Mouse (Mus musculus) heart, embryonic 12.5 days (tissue): ENCODE data around the gene Map3k15. TPM values are rescaled to one million over a fixed set of nuclear protein-coding genes. Genes with fewer than 3 reads are reported as not detected.

ENCODE experiments used
- ATAC-seq: fragments of 200-750 bp; cut with Nextera tagmentation; 2 replicates; pipeline ENCODE4 v1.8.0; 2017; ENCODE audit warnings: moderate TSS enrichment, moderate library complexity; ENCODE audit not compliant: insufficient number of reproducible peaks, low FRiP score
- H3K27ac ChIP-seq: fragments of 300-500 bp; sonication (generic); 2 replicates; pipeline ENCODE4 v1.5.1; 2016; ENCODE audit warnings: mild to moderate bottlenecking, moderate library complexity; ENCODE audit not compliant: poor library complexity, severe bottlenecking
- H3K27me3 ChIP-seq: fragments of 300-500 bp; sonication (generic); replicated peaks from 2 replicates; pipeline ENCODE4 v1.6.1; 2016; ENCODE audit warnings: mild to moderate bottlenecking, moderate library complexity
- H3K36me3 ChIP-seq: fragments of 300-500 bp; sonication (generic); 2 replicates; pipeline ENCODE4 v1.6.1; 2016; ENCODE audit warnings: mild to moderate bottlenecking, moderate library complexity
- H3K4me1 ChIP-seq: fragments of 300-500 bp; sonication (generic); replicated peaks from 2 replicates; pipeline ENCODE4 v1.6.1; 2016; ENCODE audit warnings: mild to moderate bottlenecking
- H3K4me2 ChIP-seq: fragments of 300-500 bp; sonication (generic); 2 replicates; pipeline ENCODE4 v1.6.1; 2016; ENCODE audit warnings: mild to moderate bottlenecking, moderate library complexity
- H3K4me3 ChIP-seq: fragments of 300-500 bp; sonication (generic); 2 replicates; pipeline ENCODE4 v1.5.1; 2016; ENCODE audit warnings: mild to moderate bottlenecking
- H3K9ac ChIP-seq: fragments of 300-500 bp; sonication (generic); 2 replicates; pipeline ENCODE4 v1.6.1; 2016; ENCODE audit warnings: mild to moderate bottlenecking, moderate library complexity
- H3K9me3 ChIP-seq: fragments of 300-500 bp; sonication (generic); replicated peaks from 2 replicates; pipeline ENCODE4 v1.6.1; 2016; ENCODE audit warnings: mild to moderate bottlenecking, moderate library complexity
- WGBS: fragments of 180-500 bp; shearing (Covaris S2); methylation state at CpG from one replicate; pipeline ENCODE4 v1.1.7; 2016; 5-methylcytosine and 5-hydroxymethylcytosine counted together
- polyA plus RNA-seq: library from polyadenylated mRNA; unstranded; fragments of >200 nt; fragmentation: Nextera tagmentation; extraction: Ambion mirVana; gene quantifications from 2 replicates; pipeline ENCODE4 v1.2.1, GENCODE M21; 2016

Map3k15 gene
- polyA plus RNA-seq, 1 experiment from 2014 or later: 0.50 TPM

- no peaks in the 10 kb centered on the region for H3K27me3 ChIP-seq
- H3K4me2 ChIP-seq: no peak overlapping the region
- 67% methylated on average over 11 of the region's 11 CpGs for WGBS
These were observed 146.1 kb downstream of the Map3k15 start for GRCm38 (mm10) chrX:160134136-160134843.

DNA sequence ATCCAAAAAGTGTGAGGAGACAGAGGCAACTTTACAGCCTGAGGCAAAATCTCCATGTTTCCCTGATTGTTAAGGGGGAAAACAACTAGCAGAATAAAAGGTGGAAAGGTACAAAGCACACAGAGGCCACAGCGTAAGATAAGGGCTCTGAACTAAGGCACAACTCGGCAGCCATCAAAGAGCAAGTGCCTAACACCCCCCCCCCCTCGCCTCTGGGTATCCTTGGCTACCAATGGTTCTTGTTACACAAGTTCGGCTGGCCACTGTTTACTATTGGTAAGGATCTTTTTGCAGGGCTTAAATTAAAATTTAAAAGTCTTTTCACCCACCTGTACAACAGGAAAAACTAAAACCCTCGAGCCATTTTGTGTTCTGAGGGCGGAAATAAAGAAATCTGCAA, 147.5 kb downstream of the Map3k15 start:
- Histone ChIP-seq H3K9me3 (no peaks in the 10 kb centered on the region), H3K4me2 (peak overlapping the region; percentile 68), H3K27me3 (no peaks in the 10 kb centered on the region), H3K9ac (peak overlapping the region; percentile 51; the same call in 1 of the 2 replicates), H3K4me1 (peaks cover 16% of the 10 kb centered on the region), H3K4me3 (peak overlapping the region; percentile 36), H3K27ac (no peak overlapping the region), H3K36me3 (peaks cover 13% of the 10 kb centered on the region)
- 37% methylated on average over 6 of the region's 6 CpGs for WGBS
- no peak for ATAC-seq

More at GRCm38 (mm10) chrX:160134136-160134843, 146.1 kb downstream of the Map3k15 start:
- Histone ChIP-seq H3K4me1 (peaks cover 16% of the 10 kb centered on the region), H3K27ac (no peak overlapping the region), H3K4me3 (no peak overlapping the region), H3K36me3 (peaks cover 21% of the 10 kb centered on the region), H3K9me3 (no peaks in the 10 kb centered on the region), H3K9ac (no peak overlapping the region)
- ATAC-seq: no peak

- ATAC-seq: no peak
- H3K4me1 ChIP-seq: peaks cover 16% of the 10 kb centered on the region
- peaks cover 8% of the 10 kb centered on the region for H3K36me3 ChIP-seq
- peak overlapping the region; percentile 68 for H3K4me2 ChIP-seq
- H3K27ac ChIP-seq: no peak overlapping the region
- no peaks in the 10 kb centered on the region for H3K27me3 ChIP-seq
- H3K9me3 ChIP-seq: no peaks in the 10 kb centered on the region
- H3K4me3 ChIP-seq: peak overlapping the region; percentile 36
- WGBS: 38% methylated on average over 5 of the region's 5 CpGs
- H3K9ac ChIP-seq: peak overlapping the region; percentile 51
These were observed 147.9 kb downstream of the Map3k15 start for GRCm38 (mm10) chrX:160136153-160136552.

DNA sequence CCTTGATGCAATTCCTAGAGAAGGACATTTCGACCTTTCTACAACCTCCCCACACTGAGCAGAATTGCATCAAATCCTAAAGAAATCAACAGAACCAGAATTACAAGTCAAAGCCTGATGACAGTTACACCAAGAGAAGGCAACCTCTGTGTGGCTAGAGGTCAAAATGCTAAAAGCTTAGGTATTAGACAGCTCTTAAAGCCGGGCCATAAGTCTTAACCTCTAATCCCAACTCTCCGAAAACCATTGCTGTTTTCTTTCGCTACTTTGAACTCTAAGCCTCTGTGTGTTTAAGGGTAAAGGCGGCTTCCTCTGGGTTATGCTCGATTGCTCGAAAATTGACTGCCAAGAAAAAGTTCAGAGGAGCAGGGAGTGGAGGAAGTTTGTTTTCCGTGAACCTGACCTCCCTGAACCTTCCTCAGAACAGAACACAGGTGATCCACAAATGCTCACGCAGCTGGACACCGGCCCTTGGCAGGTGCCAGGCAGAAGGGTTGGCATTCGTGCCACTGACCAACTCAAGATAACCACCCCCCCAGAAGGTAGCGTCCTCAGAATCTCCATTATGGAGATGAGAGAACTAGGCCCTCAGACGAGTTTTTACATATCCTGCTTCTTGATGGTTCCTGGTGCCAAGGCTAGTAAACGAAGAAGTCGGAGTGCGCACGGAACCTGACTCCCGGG, 149.1 kb downstream of the Map3k15 start:
- no peaks in the 10 kb centered on the region for H3K9me3 ChIP-seq
- peaks cover under 1% of the 10 kb centered on the region; the same call in 1 of the 2 replicates for H3K36me3 ChIP-seq
- H3K9ac ChIP-seq: peak overlapping the region; percentile 88
- no peaks in the 10 kb centered on the region for H3K27me3 ChIP-seq
- WGBS: 23% methylated on average over 18 of the region's 18 CpGs
- no peak for ATAC-seq
- H3K4me1 ChIP-seq: peaks cover 16% of the 10 kb centered on the region
- peak overlapping the region; percentile 80 for H3K4me3 ChIP-seq
- H3K27ac ChIP-seq: peak overlapping the region; percentile 98
- H3K4me2 ChIP-seq: peak overlapping the region; percentile 68

DNA sequence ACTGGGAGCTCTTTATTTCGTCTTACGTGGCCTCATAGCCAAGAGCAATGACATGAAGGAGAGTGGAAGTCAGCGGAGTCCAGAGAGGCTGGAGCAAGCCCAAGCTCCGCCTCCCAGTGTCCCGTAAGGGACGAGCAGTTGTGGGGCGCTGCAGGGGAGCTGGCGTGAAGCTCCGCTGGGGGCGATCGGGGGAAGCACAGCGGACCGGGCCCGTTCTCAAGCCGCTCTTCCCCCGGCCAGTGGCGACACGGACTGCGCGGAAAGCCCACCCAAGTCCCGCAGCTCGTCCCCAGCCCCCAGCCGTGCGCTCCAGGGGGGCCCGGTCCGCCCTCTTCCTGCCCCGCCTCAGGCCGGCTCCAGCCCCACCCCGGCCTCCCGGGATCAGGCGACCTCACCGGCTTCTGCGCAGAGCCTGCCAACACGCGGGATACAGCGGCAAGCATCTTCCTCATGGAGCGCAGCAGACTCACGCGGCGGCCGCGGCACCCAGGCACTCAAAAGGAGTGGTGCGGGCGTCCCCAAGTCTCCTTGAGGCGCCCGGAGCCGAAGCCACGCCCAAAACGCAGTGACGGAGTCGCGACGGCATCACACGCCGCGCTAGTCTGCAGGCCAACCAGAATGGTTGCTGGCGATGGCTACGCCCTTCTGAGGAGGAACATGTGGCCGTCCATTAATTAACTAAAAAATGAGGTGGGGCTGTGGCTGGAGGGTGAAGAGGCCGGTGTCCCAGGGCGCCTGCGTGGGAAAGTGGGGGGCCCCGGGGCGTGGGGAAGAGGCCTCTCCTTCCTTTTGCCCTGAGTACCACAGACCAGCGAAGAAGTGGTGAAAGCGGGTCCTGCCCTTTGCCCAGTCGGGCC, 149.9 kb downstream of the Map3k15 start, which contains the start of gene Pdha1:
Gene Pdha1, minus strand, starts transcription at position 553 of the 857 bp plus-strand sequence.
- H3K4me3 ChIP-seq: peak within 1 kb of the TSS; percentile 80
- no peaks in the 10 kb centered on the region for H3K9me3 ChIP-seq
- peak; percentile 96 for ATAC-seq
- peaks cover 16% of the 10 kb centered on the region for H3K4me1 ChIP-seq
- no peaks in the 10 kb centered on the region for H3K27me3 ChIP-seq
- no peaks in the 10 kb centered on the region for H3K36me3 ChIP-seq
- H3K27ac ChIP-seq: peak within 1 kb of the TSS; percentile 98
- H3K4me2 ChIP-seq: peak within 1 kb of the TSS; percentile 68
- 17% methylated on average over 61 of the region's 67 CpGs for WGBS
- H3K9ac ChIP-seq: peak within 1 kb of the TSS; percentile 88

GRCm38 (mm10) chrX:160146806-160147205, 158.6 kb downstream of the Map3k15 start:
- WGBS: 76% methylated on average over 4 of the region's 4 CpGs
- Histone ChIP-seq H3K9me3 (no peaks in the 10 kb centered on the region), H3K36me3 (no peaks in the 10 kb centered on the region), H3K9ac (no peak overlapping the region), H3K4me1 (no peaks in the 10 kb centered on the region), H3K27ac (no peak overlapping the region), H3K27me3 (no peaks in the 10 kb centered on the region), H3K4me2 (no peak overlapping the region), H3K4me3 (no peak overlapping the region)
- no peak for ATAC-seq

DNA sequence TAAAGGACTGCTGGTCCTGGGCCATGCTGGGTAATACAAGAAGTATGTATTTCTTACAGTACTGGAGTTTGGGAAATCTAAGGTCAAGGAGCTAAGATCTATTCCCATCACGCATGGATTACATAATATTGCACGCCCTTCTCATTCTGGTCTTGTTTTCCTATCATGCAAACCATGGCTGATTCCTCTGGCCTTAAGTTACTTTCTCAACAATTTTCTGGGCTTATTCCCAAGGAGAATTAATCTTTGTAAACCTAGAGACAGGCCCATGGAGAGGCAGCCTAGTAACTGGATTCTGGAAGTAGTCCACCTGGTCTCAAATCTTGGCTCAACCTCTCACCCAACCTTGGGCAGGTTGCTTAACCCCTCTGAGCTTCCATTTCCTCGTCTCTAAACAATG, 159.2 kb downstream of the Map3k15 start:
- Histone ChIP-seq H3K4me1 (no peaks in the 10 kb centered on the region), H3K9ac (no peak overlapping the region), H3K36me3 (no peaks in the 10 kb centered on the region), H3K4me2 (no peak overlapping the region), H3K27me3 (no peaks in the 10 kb centered on the region), H3K4me3 (no peak overlapping the region), H3K9me3 (no peaks in the 10 kb centered on the region), H3K27ac (no peak overlapping the region)
- 87% methylated on average over 3 of the region's 3 CpGs for WGBS
- no peak for ATAC-seq

GRCm38 (mm10) chrX:160148859-160149258, 160.6 kb downstream of the Map3k15 start:
- Histone ChIP-seq H3K9ac (no peak overlapping the region), H3K4me3 (no peak overlapping the region), H3K4me2 (no peak overlapping the region), H3K9me3 (no peaks in the 10 kb centered on the region), H3K36me3 (no peaks in the 10 kb centered on the region), H3K27me3 (no peaks in the 10 kb centered on the region), H3K4me1 (no peaks in the 10 kb centered on the region), H3K27ac (no peak overlapping the region)
- WGBS: 80% methylated on average over 3 of the region's 3 CpGs
- no peak for ATAC-seq

GRCm38 (mm10) chrX:160153147-160153815, 165.0 kb downstream of the Map3k15 start:
- Histone ChIP-seq H3K27me3 (no peaks in the 10 kb centered on the region), H3K4me1 (no peaks in the 10 kb centered on the region), H3K9ac (no peak overlapping the region), H3K36me3 (no peaks in the 10 kb centered on the region), H3K4me3 (no peak overlapping the region), H3K9me3 (no peaks in the 10 kb centered on the region), H3K27ac (no peak overlapping the region), H3K4me2 (no peak overlapping the region)
- WGBS: 55% methylated on average over 4 of the region's 4 CpGs
- ATAC-seq: no peak

DNA sequence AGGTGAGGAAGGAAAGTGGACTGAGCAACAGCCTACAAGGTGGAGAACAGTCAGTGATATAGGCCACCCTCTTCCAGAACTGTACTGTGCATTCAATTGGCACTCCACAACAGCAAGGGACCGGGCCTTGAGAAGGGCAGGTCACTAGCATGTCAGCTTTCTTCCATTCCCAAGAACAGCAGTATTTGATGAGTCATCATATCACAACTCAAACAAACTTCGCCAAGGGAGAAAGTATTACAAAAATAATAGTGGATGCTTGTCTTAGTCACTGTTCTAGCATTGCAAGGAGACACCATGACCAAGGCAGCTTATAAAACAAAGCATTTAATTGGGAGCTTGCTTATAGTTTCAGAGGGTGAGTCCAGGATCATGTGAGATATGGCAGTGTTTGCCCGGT, 176.0 kb downstream of the Map3k15 start:
- no peaks in the 10 kb centered on the region for H3K36me3 ChIP-seq
- ATAC-seq: no peak
- no peaks in the 10 kb centered on the region for H3K27me3 ChIP-seq
- WGBS: 81% methylated on average over 3 of the region's 3 CpGs
- no peak overlapping the region for H3K4me3 ChIP-seq
- no peaks in the 10 kb centered on the region for H3K4me1 ChIP-seq
- H3K27ac ChIP-seq: no peak overlapping the region
- no peak overlapping the region for H3K9ac ChIP-seq
- H3K4me2 ChIP-seq: no peak overlapping the region
- H3K9me3 ChIP-seq: no peaks in the 10 kb centered on the region
